Mouse (Mus musculus): Measurements from ENCODE around the gene Treml2. TPM values are rescaled to one million over a fixed set of nuclear protein-coding genes. Genes with fewer than 3 reads are reported as not detected.
"Not testable (repeated sequence)": the region's sequence is repeated elsewhere in the genome, so short reads cannot be mapped to it uniquely, and the experiment has no call there.

Gene Treml2
- polyA plus RNA-seq, 1 experiment from 2014 or later, result not detected

DNA sequence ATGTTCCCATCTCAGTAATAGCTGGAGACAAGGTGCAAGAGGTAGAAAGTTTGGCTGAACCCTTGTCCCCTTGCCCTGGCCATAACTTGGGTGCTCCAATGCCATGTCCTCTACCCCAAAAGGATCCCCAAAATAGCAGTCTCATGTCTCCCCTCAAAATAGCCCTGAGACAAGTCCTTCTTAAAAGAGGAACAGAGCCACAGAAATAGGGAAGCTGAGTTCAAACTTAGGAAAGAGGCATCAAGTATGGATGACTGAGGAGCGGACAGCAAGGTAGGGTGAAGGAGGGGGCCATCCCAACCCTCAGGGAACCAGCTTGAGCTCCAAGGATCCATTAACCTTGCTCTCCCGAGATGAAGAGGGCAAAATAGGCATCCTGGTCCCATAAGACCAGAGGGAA, 48.0 kb downstream of the Treml2 start:
- H3K4me3 ChIP-seq (ENCODE audit: low read length), result no peak overlapping the region
- no peaks in the 10 kb centered on the region for H3K4me1 ChIP-seq (ENCODE audit: control insufficient read depth, insufficient read depth, low read length)
- no peaks in the 10 kb centered on the region for H3K27me3 ChIP-seq (ENCODE audit: control insufficient read depth, insufficient read depth, low read length)
- ATAC-seq (ENCODE audit: low FRiP score, low TSS enrichment), result no peak
- H3K9ac ChIP-seq (ENCODE audit: low read depth, low read length), result no peak overlapping the region
- H3K36me3 ChIP-seq (ENCODE audit: control insufficient read depth, insufficient read depth, low read length), result no peaks in the 10 kb centered on the region
- WGBS, result 90% methylated on average over 2 of the region's 2 CpGs
- no peaks in the 10 kb centered on the region for H3K9me3 ChIP-seq (ENCODE audit: control insufficient read depth, low read length)
- no peak overlapping the region for H3K4me2 ChIP-seq (replicated peaks; ENCODE audit: low read depth, low read length)
- H3K27ac ChIP-seq (ENCODE audit: low read depth, low read length), result no peak overlapping the region

DNA sequence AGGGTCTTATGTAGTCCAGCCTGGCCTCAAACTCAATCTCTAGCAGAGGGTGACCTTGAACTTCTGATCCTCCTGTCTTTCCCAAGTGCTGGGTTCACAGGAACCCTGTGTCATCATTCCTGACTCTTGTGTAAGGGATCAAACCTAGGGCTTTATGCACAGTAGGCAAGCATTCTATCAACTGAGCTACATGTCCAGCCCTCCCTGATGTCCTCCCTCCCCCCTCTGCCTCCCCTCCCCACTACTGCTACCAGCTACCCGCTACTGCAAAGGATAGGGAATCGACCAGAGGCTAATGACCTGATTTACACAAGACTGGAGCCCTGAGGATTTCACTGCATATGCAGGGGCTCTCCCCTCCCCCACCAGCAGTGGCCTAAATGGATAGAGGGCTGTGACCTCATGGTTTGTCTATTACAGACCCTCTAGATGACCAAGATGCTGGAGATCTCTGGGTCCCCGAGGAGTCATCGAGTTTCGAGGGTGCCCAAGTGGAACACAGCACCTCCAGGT, 51.4 kb downstream of the Treml2 start:
- no peaks in the 10 kb centered on the region for H3K36me3 ChIP-seq (ENCODE audit: control insufficient read depth, insufficient read depth, low read length)
- WGBS, result 75% methylated on average over 5 of the region's 5 CpGs
- no peak overlapping the region for H3K4me3 ChIP-seq (ENCODE audit: low read length)
- H3K4me1 ChIP-seq (ENCODE audit: control insufficient read depth, insufficient read depth, low read length), result no peaks in the 10 kb centered on the region
- no peak overlapping the region for H3K9ac ChIP-seq (ENCODE audit: low read depth, low read length)
- H3K27me3 ChIP-seq (ENCODE audit: control insufficient read depth, insufficient read depth, low read length), result no peaks in the 10 kb centered on the region
- no peak; the same call in 1 of the 2 replicates for ATAC-seq (ENCODE audit: low FRiP score, low TSS enrichment)
- H3K4me2 ChIP-seq (replicated peaks; ENCODE audit: low read depth, low read length), result no peak overlapping the region
- H3K9me3 ChIP-seq (ENCODE audit: control insufficient read depth, low read length), result no peaks in the 10 kb centered on the region
- no peak overlapping the region for H3K27ac ChIP-seq (ENCODE audit: low read depth, low read length)

DNA sequence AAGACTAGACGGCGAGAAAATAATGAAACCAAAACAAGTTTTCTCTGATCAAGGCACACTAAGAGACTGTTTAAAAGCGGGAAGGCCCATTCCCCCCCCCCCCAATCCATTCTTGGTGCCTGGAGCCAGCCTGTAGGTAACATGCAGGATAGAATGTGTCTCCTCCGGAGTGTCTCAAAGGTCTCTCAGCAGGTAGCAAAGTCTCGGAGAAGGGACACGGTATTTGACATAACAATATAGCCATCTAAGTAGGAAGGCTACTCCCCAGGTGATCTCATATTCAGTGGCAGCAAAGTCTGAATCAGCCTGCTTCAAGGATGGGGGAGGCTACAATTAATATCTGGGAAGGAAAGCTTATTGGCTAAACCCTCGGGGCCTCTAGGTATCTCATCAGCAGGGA, 53.7 kb downstream of the Treml2 start:
- not testable (repeated sequence) for H3K4me2 ChIP-seq (replicated peaks; ENCODE audit: low read depth, low read length); H3K27ac ChIP-seq (ENCODE audit: low read depth, low read length); H3K4me3 ChIP-seq (ENCODE audit: low read length); H3K9me3 ChIP-seq (ENCODE audit: control insufficient read depth, low read length); H3K9ac ChIP-seq (ENCODE audit: low read depth, low read length); H3K27me3 ChIP-seq (ENCODE audit: control insufficient read depth, insufficient read depth, low read length); ATAC-seq (ENCODE audit: low FRiP score, low TSS enrichment); H3K4me1 ChIP-seq (ENCODE audit: control insufficient read depth, insufficient read depth, low read length); H3K36me3 ChIP-seq (ENCODE audit: control insufficient read depth, insufficient read depth, low read length)
- 79% methylated on average over 7 of the region's 7 CpGs for WGBS

DNA sequence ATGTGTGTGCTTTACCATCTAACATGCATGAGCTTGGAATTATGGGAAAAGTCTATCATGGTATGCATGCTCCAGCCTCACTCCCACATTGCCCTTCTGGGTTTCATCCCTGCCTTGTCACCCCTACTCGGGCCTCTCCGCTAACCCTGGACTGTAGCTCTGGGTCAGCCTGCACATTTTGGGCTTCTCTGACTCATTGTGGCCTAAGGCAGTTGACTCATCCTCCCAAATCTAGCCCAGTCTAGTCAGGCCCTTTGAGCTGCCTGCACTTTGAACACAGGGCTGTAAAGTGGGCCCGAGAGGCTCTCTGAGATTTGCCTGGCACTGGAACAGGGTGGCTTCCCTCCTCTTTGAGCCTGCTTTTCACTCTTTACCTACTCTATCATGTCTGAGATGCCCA, 56.5 kb downstream of the Treml2 start:
- Histone ChIP-seq H3K27ac (ENCODE audit: low read depth, low read length) (no peak overlapping the region), H3K27me3 (ENCODE audit: control insufficient read depth, insufficient read depth, low read length) (no peaks in the 10 kb centered on the region), H3K9me3 (ENCODE audit: control insufficient read depth, low read length) (no peaks in the 10 kb centered on the region), H3K4me3 (ENCODE audit: low read length) (no peak overlapping the region), H3K4me1 (ENCODE audit: control insufficient read depth, insufficient read depth, low read length) (no peaks in the 10 kb centered on the region), H3K9ac (ENCODE audit: low read depth, low read length) (no peak overlapping the region), H3K36me3 (ENCODE audit: control insufficient read depth, insufficient read depth, low read length) (no peaks in the 10 kb centered on the region), H3K4me2 (replicated peaks; ENCODE audit: low read depth, low read length) (no peak overlapping the region)
- 76% methylated on average over 3 of the region's 3 CpGs for WGBS
- ATAC-seq (ENCODE audit: low FRiP score, low TSS enrichment), result no peak

DNA sequence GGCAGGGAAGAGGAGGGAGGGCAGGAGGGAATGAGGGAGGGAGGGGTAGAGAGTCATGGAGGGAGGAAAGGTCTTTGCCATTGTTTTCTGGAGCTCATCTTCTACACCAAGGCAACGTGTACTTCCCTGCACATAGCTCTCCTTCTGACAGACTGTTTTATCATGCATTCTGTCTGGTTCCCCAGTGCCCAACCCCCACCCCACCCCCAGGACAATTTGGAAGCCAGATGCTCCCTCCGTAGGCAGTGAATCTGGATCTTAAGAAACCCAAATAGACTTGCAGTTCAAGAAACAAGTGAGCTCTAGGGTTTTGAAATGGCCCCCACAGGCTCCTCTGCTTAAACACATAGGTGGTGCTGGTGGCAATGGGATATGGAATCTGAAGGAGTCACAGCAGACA, 58.6 kb downstream of the Treml2 start:
- Histone ChIP-seq H3K4me3 (ENCODE audit: low read length) (no peak overlapping the region), H3K9me3 (ENCODE audit: control insufficient read depth, low read length) (no peaks in the 10 kb centered on the region), H3K27me3 (ENCODE audit: control insufficient read depth, insufficient read depth, low read length) (no peaks in the 10 kb centered on the region), H3K9ac (ENCODE audit: low read depth, low read length) (no peak overlapping the region), H3K27ac (ENCODE audit: low read depth, low read length) (no peak overlapping the region), H3K36me3 (ENCODE audit: control insufficient read depth, insufficient read depth, low read length) (no peaks in the 10 kb centered on the region), H3K4me2 (replicated peaks; ENCODE audit: low read depth, low read length) (no peak overlapping the region), H3K4me1 (ENCODE audit: control insufficient read depth, insufficient read depth, low read length) (no peaks in the 10 kb centered on the region)
- WGBS, result 54% methylated on average over 2 of the region's 2 CpGs
- ATAC-seq (ENCODE audit: low FRiP score, low TSS enrichment), result no peak

DNA sequence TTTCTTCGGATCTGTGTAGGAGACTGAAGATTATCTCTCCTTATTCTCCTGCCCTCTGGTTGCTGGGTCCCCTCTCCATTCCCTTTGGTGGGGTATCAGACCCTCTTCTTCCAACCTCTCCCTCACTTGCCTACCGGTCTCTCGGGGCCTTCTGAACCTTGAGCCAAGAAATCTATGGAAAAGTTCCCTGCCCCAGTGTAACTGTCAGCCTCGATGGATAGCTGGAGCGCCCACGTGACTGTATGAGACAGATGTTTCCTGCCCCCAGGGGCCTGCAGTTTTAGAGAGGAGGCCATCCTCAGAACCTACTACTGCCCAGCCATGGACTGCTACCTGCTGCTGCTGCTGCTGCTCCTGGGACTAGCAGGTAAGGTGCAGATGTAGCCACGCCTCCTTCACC, 60.3 kb downstream of the Treml2 start, which contains the start of gene Treml1:
Treml1 (plus strand) TSS at position 301 of the 400 bp plus-strand sequence.
- no peak within 1 kb of the TSS for H3K4me3 ChIP-seq (ENCODE audit: low read length)
- ATAC-seq (ENCODE audit: low FRiP score, low TSS enrichment), result no peak
- no peak within 1 kb of the TSS for H3K4me2 ChIP-seq (replicated peaks; ENCODE audit: low read depth, low read length)
- H3K9me3 ChIP-seq (ENCODE audit: control insufficient read depth, low read length), result no peaks in the 10 kb centered on the region
- H3K27ac ChIP-seq (ENCODE audit: low read depth, low read length), result no peak within 1 kb of the TSS
- no peaks in the 10 kb centered on the region for H3K27me3 ChIP-seq (ENCODE audit: control insufficient read depth, insufficient read depth, low read length)
- H3K4me1 ChIP-seq (ENCODE audit: control insufficient read depth, insufficient read depth, low read length), result no peaks in the 10 kb centered on the region
- no peaks in the 10 kb centered on the region for H3K36me3 ChIP-seq (ENCODE audit: control insufficient read depth, insufficient read depth, low read length)
- H3K9ac ChIP-seq (ENCODE audit: low read depth, low read length), result no peak within 1 kb of the TSS
- 72% methylated on average over 7 of the region's 7 CpGs for WGBS

DNA sequence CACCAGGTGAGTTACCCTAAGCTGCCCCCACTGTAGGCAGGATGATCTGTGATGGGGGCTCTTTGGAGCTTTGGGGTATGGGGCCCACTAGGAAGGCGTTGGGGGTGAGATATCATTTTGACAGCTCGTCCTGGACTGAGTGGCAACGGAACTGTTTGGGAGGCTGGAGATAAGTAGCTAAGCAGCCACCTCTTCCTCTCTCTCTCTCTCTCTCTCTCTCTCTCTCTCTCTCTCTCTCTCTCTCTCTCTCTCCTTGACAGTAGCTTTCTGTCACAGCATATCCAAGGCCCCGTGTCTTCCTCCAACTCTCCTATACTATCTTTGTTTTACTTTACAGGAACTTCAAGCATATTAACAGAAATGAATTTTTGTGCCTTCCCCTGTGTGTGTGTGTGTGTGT, 61.2 kb downstream of the Treml2 start:
- Histone ChIP-seq H3K36me3 (ENCODE audit: control insufficient read depth, insufficient read depth, low read length) (no peaks in the 10 kb centered on the region), H3K4me3 (ENCODE audit: low read length) (no peak overlapping the region), H3K4me1 (ENCODE audit: control insufficient read depth, insufficient read depth, low read length) (no peaks in the 10 kb centered on the region), H3K9me3 (ENCODE audit: control insufficient read depth, low read length) (no peaks in the 10 kb centered on the region), H3K4me2 (replicated peaks; ENCODE audit: low read depth, low read length) (no peak overlapping the region), H3K9ac (ENCODE audit: low read depth, low read length) (no peak overlapping the region), H3K27me3 (ENCODE audit: control insufficient read depth, insufficient read depth, low read length) (no peaks in the 10 kb centered on the region), H3K27ac (ENCODE audit: low read depth, low read length) (no peak overlapping the region)
- ATAC-seq (ENCODE audit: low FRiP score, low TSS enrichment), result no peak
- 86% methylated on average over 4 of the region's 4 CpGs for WGBS

Other genes with a start within 250 kb of the Treml2 start
- not detected in 2 replicates for gene 1700067P10Rik, start 210.2 kb upstream of the Treml2 start, polyA plus RNA-seq (2014; fragmentation: Nextera tagmentation; extraction: Ambion mirVana)
- gene 9830107B12Rik, start 153.2 kb upstream of the Treml2 start, polyA plus RNA-seq (2014; fragmentation: Nextera tagmentation; extraction: Ambion mirVana), result not detected in 2 replicates
- gene A530064D06Rik, start 132.2 kb upstream of the Treml2 start, polyA plus RNA-seq (2014; fragmentation: Nextera tagmentation; extraction: Ambion mirVana), result not detected in 2 replicates
- not detected in 2 replicates for gene Trem1, start 66.7 kb upstream of the Treml2 start, polyA plus RNA-seq (2014; fragmentation: Nextera tagmentation; extraction: Ambion mirVana)
- gene Trem3, start 51.7 kb upstream of the Treml2 start, polyA plus RNA-seq (2014; fragmentation: Nextera tagmentation; extraction: Ambion mirVana), result not detected in 2 replicates
- gene Treml4, start 35.2 kb upstream of the Treml2 start, polyA plus RNA-seq (2014; fragmentation: Nextera tagmentation; extraction: Ambion mirVana), result 0.19 and 0.43 TPM in 2 replicates
- gene B430306N03Rik, start 16.6 kb downstream of the Treml2 start, polyA plus RNA-seq (2014; fragmentation: Nextera tagmentation; extraction: Ambion mirVana), result 0.10 and 0.49 TPM in 2 replicates
- 2.0 and 2.8 TPM in 2 replicates for gene Trem2, start 46.9 kb downstream of the Treml2 start, polyA plus RNA-seq (2014; fragmentation: Nextera tagmentation; extraction: Ambion mirVana)
- 0.67 and 0.76 TPM in 2 replicates for gene Treml1, start 60.4 kb downstream of the Treml2 start, polyA plus RNA-seq (2014; fragmentation: Nextera tagmentation; extraction: Ambion mirVana)
- 16.4 and 26.7 TPM in 2 replicates for gene Nfya, start 110.4 kb downstream of the Treml2 start, polyA plus RNA-seq (2014; fragmentation: Nextera tagmentation; extraction: Ambion mirVana)
- 82.5 and 101 TPM in 2 replicates for gene Oard1, start 110.5 kb downstream of the Treml2 start, polyA plus RNA-seq (2014; fragmentation: Nextera tagmentation; extraction: Ambion mirVana)
- 0.69 and 0.89 TPM in 2 replicates for gene Apobec2, start 133.4 kb downstream of the Treml2 start, polyA plus RNA-seq (2014; fragmentation: Nextera tagmentation; extraction: Ambion mirVana)
- 1.9 TPM in 2 replicates for gene Tspo2, start 152.0 kb downstream of the Treml2 start, polyA plus RNA-seq (2014; fragmentation: Nextera tagmentation; extraction: Ambion mirVana)
- 3.5 and 4.7 TPM in 2 replicates for gene Unc5cl, start 155.4 kb downstream of the Treml2 start, polyA plus RNA-seq (2014; fragmentation: Nextera tagmentation; extraction: Ambion mirVana)

All from kidney, embryonic 14.5 days (tissue).